Mouse (Mus musculus) limb, embryonic 10.5 days (tissue): Measurements from ENCODE around the gene Mzf1. TPM values are rescaled to one million over a fixed set of nuclear protein-coding genes. Genes with fewer than 3 reads are reported as not detected.

Experiments used
- DNase-seq: peaks from one replicate; pipeline ENCODE4 v3.0.0-alpha.2; 2017; ENCODE audit warnings: low spot score
- H3K27ac ChIP-seq: fragments of 300-500 bp; sonication (generic); 2 replicates; pipeline ENCODE4 v1.5.1; 2016; ENCODE audit warnings: mild to moderate bottlenecking
- H3K27me3 ChIP-seq: fragments of 300-500 bp; sonication (generic); 2 replicates; pipeline ENCODE4 v1.6.1; 2016; ENCODE audit warnings: low read depth, mild to moderate bottlenecking; ENCODE audit not compliant: poor library complexity, severe bottlenecking
- H3K36me3 ChIP-seq: fragments of 300-500 bp; sonication (generic); 2 replicates; pipeline ENCODE4 v1.6.1; 2016; ENCODE audit warnings: mild to moderate bottlenecking, moderate library complexity
- H3K4me1 ChIP-seq: fragments of 300-500 bp; sonication (generic); 2 replicates; pipeline ENCODE4 v1.6.1; 2016
- H3K4me3 ChIP-seq: fragments of 300-500 bp; sonication (generic); 2 replicates; pipeline ENCODE4 v1.5.1; 2016; ENCODE audit warnings: mild to moderate bottlenecking, moderate library complexity
- H3K9me3 ChIP-seq: fragments of 300-500 bp; sonication (generic); replicated peaks from 2 replicates; pipeline ENCODE4 v1.6.1; 2016; ENCODE audit warnings: mild to moderate bottlenecking
- WGBS: fragments of 180-500 bp; shearing (Covaris S2); methylation state at CpG from one replicate; pipeline ENCODE4 v1.1.7; 2016; 5-methylcytosine and 5-hydroxymethylcytosine counted together
- polyA plus RNA-seq: library from polyadenylated mRNA; unstranded; fragments of >200 nt; fragmentation: Nextera tagmentation; extraction: Ambion mirVana; gene quantifications from 2 replicates; pipeline ENCODE4 v1.2.1, GENCODE M21; 2016

Mzf1 gene
- polyA plus RNA-seq, 1 experiment from 2014 or later, result 4.4 TPM

- Histone ChIP-seq H3K27ac (no peak overlapping the region), H3K36me3 (no peaks in the 10 kb centered on the region), H3K4me1 (peaks cover 23% of the 10 kb centered on the region), H3K4me3 (peak overlapping the region; percentile 62), H3K9me3 (peaks cover 6% of the 10 kb centered on the region), H3K27me3 (peaks cover 56% of the 10 kb centered on the region)
- DNase-seq, result no peak
- WGBS, result 34% methylated on average over 16 of the region's 16 CpGs
These were observed 11.5 kb downstream of the Mzf1 start for GRCm38 (mm10) chr7:13043120-13043444.

- Histone ChIP-seq H3K27ac (no peak overlapping the region), H3K4me3 (no peak overlapping the region), H3K36me3 (no peaks in the 10 kb centered on the region), H3K4me1 (peaks cover 23% of the 10 kb centered on the region), H3K9me3 (peaks cover 6% of the 10 kb centered on the region), H3K27me3 (peaks cover 56% of the 10 kb centered on the region)
- WGBS, result 80% methylated on average over 6 of the region's 6 CpGs
- no peak for DNase-seq
These were observed 12.1 kb downstream of the Mzf1 start for GRCm38 (mm10) chr7:13042511-13042910.

GRCm38 (mm10) chr7:13041256-13041655 lies 13.3 kb downstream of the Mzf1 start:
- peaks cover 3% of the 10 kb centered on the region for H3K36me3 ChIP-seq
- peaks cover 31% of the 10 kb centered on the region for H3K4me1 ChIP-seq
- peaks cover 56% of the 10 kb centered on the region for H3K27me3 ChIP-seq
- H3K4me3 ChIP-seq, result no peak overlapping the region
- 59% methylated on average over 1 of the region's 1 CpGs for WGBS
- no peak for DNase-seq
- H3K27ac ChIP-seq, result no peak overlapping the region
- H3K9me3 ChIP-seq, result peaks cover 6% of the 10 kb centered on the region

- H3K4me1 ChIP-seq, result peaks cover 41% of the 10 kb centered on the region
- H3K27ac ChIP-seq, result peak overlapping the region; percentile 100
- peaks cover 39% of the 10 kb centered on the region for H3K27me3 ChIP-seq
- 98% methylated on average over 1 of the region's 1 CpGs for WGBS
- H3K36me3 ChIP-seq, result peaks cover 20% of the 10 kb centered on the region
- peaks cover 6% of the 10 kb centered on the region for H3K9me3 ChIP-seq
- peak overlapping the region; percentile 73 for H3K4me3 ChIP-seq
- DNase-seq, result no peak
These were observed 15.4 kb downstream of the Mzf1 start for GRCm38 (mm10) chr7:13039181-13039580.

- peaks cover 41% of the 10 kb centered on the region for H3K4me1 ChIP-seq
- 30% methylated on average over 15 of the region's 15 CpGs for WGBS
- peak overlapping the region; percentile 100 for H3K27ac ChIP-seq
- peak overlapping the region; percentile 73 for H3K4me3 ChIP-seq
- peaks cover 6% of the 10 kb centered on the region for H3K9me3 ChIP-seq
- peaks cover 24% of the 10 kb centered on the region for H3K36me3 ChIP-seq
- H3K27me3 ChIP-seq, result peaks cover 34% of the 10 kb centered on the region
- no peak for DNase-seq
These were observed 15.9 kb downstream of the Mzf1 start for GRCm38 (mm10) chr7:13038621-13039169.

GRCm38 (mm10) chr7:13037901-13038555 lies 16.5 kb downstream of the Mzf1 start, which contains the start of gene Ube2m:
Ube2m (minus strand) TSS chr7:13038275.
- peaks cover 31% of the 10 kb centered on the region for H3K36me3 ChIP-seq
- peaks cover 2% of the 10 kb centered on the region; the same call in 1 of the 2 replicates for H3K9me3 ChIP-seq
- peak within 1 kb of the TSS; percentile 73 for H3K4me3 ChIP-seq
- DNase-seq, result peak; percentile 98
- peak within 1 kb of the TSS; percentile 100 for H3K27ac ChIP-seq
- WGBS, result 1% methylated on average over 61 of the region's 65 CpGs
- peaks cover 42% of the 10 kb centered on the region for H3K4me1 ChIP-seq
- H3K27me3 ChIP-seq, result peaks cover 28% of the 10 kb centered on the region

- Histone ChIP-seq H3K27me3 (peaks cover 21% of the 10 kb centered on the region), H3K9me3 (no peaks in the 10 kb centered on the region), H3K27ac (peak overlapping the region; percentile 100), H3K4me1 (peaks cover 47% of the 10 kb centered on the region), H3K4me3 (peak overlapping the region; percentile 73), H3K36me3 (peaks cover 38% of the 10 kb centered on the region)
- no peak for DNase-seq
- under 1% methylated on average over 32 of the region's 33 CpGs for WGBS
These were observed 17.2 kb downstream of the Mzf1 start for GRCm38 (mm10) chr7:13037366-13037765.

GRCm38 (mm10) chr7:13036806-13037205 lies 17.8 kb downstream of the Mzf1 start:
- H3K27ac ChIP-seq, result peak overlapping the region; percentile 100
- H3K27me3 ChIP-seq, result peaks cover 16% of the 10 kb centered on the region
- peaks cover 48% of the 10 kb centered on the region for H3K4me1 ChIP-seq
- H3K36me3 ChIP-seq, result peaks cover 43% of the 10 kb centered on the region
- no peak for DNase-seq
- 47% methylated on average over 4 of the region's 4 CpGs for WGBS
- H3K4me3 ChIP-seq, result peak overlapping the region; percentile 73
- H3K9me3 ChIP-seq, result no peaks in the 10 kb centered on the region

GRCm38 (mm10) chr7:13035211-13035855 lies 19.2 kb downstream of the Mzf1 start:
- WGBS, result 89% methylated on average over 17 of the region's 17 CpGs
- peak overlapping the region; percentile 63 for H3K4me3 ChIP-seq

GRCm38 (mm10) chr7:13034148-13034977 lies 20.2 kb downstream of the Mzf1 start, which contains the start of gene Chmp2a:
Chmp2a (minus strand) TSS chr7:13034807.
- peak; percentile 99 for DNase-seq
- H3K27ac ChIP-seq, result peak within 1 kb of the TSS; percentile 86
- H3K9me3 ChIP-seq, result no peaks in the 10 kb centered on the region
- H3K27me3 ChIP-seq, result no peaks in the 10 kb centered on the region
- peaks cover 48% of the 10 kb centered on the region for H3K4me1 ChIP-seq
- under 1% methylated on average over 45 of the region's 45 CpGs for WGBS
- peaks cover 68% of the 10 kb centered on the region for H3K36me3 ChIP-seq
- peak within 1 kb of the TSS; percentile 63 for H3K4me3 ChIP-seq

More at GRCm38 (mm10) chr7:13035211-13035855, 19.2 kb downstream of the Mzf1 start:
- Histone ChIP-seq H3K9me3 (no peaks in the 10 kb centered on the region), H3K27me3 (0 out of 2 replicates have a peak, but pooled peaks cover under 1% of the 10 kb centered on the region), H3K36me3 (peaks cover 58% of the 10 kb centered on the region), H3K27ac (peak overlapping the region; percentile 86; the same call in 1 of the 2 replicates), H3K4me1 (peaks cover 48% of the 10 kb centered on the region)
- no peak for DNase-seq

GRCm38 (mm10) chr7:13033451-13034147 lies 21.0 kb downstream of the Mzf1 start:
- H3K4me3 ChIP-seq, result peak overlapping the region; percentile 63
- H3K27ac ChIP-seq, result peak overlapping the region; percentile 86; the same call in 1 of the 2 replicates
- WGBS, result 51% methylated on average over 13 of the region's 13 CpGs
- H3K9me3 ChIP-seq, result no peaks in the 10 kb centered on the region
- H3K4me1 ChIP-seq, result peaks cover 41% of the 10 kb centered on the region
- H3K27me3 ChIP-seq, result no peaks in the 10 kb centered on the region
- H3K36me3 ChIP-seq, result peaks cover 75% of the 10 kb centered on the region
- DNase-seq, result no peak

- WGBS, result 98% methylated on average over 7 of the region's 7 CpGs
- no peak overlapping the region for H3K27ac ChIP-seq
- H3K9me3 ChIP-seq, result no peaks in the 10 kb centered on the region
- no peaks in the 10 kb centered on the region for H3K27me3 ChIP-seq
- no peak for DNase-seq
- peaks cover 40% of the 10 kb centered on the region for H3K4me1 ChIP-seq
- peaks cover 86% of the 10 kb centered on the region for H3K36me3 ChIP-seq
- 0 out of 2 replicates have a peak overlapping the region, but pooled peaks have one; percentile 7 for H3K4me3 ChIP-seq
These were observed 22.0 kb downstream of the Mzf1 start for GRCm38 (mm10) chr7:13032541-13032940.
